Mouse (Mus musculus): ENCODE measurements at regions not wholly inside any gene's neighbourhood (a gene's known extent, or its start where the extent isn't known, plus 50 kb on each side); places are given as distances from the start of the nearest gene placed in this dataset.
A peak's percentile ranks its signal among the peaks of the same experiment; 100 is the strongest.
"Not testable (repeated sequence)": the region's sequence is repeated elsewhere in the genome, so short reads cannot be mapped to it uniquely, and the experiment has no call there.

GRCm38 (mm10) chr19:3158149-3158548 is 124.6 kb upstream of the Mrpl21 start:
- not testable (repeated sequence) for DNase-seq (ENCODE audit: low spot score)

GRCm38 (mm10) chr19:3159346-3159745 is 123.4 kb upstream of the Mrpl21 start:
- DNase-seq (ENCODE audit: low spot score) = no peak

GRCm38 (mm10) chr19:3167683-3168082 is 115.0 kb upstream of the Mrpl21 start:
- no peak for DNase-seq (ENCODE audit: low spot score)

GRCm38 (mm10) chr19:3182625-3183024 is 100.1 kb upstream of the Mrpl21 start:
- DNase-seq (ENCODE audit: low spot score) = no peak

GRCm38 (mm10) chr19:3192644-3193043 is 90.1 kb upstream of the Mrpl21 start:
- no peak for DNase-seq (ENCODE audit: low spot score)

GRCm38 (mm10) chr19:3204504-3204903 is 78.2 kb upstream of the Mrpl21 start:
- DNase-seq (ENCODE audit: low spot score) = peak; percentile 41

GRCm38 (mm10) chr19:3205406-3205805 is 77.3 kb upstream of the Mrpl21 start:
- not testable (repeated sequence) for DNase-seq (ENCODE audit: low spot score)

- peak; percentile 46 for DNase-seq (ENCODE audit: low spot score)
These were observed 74.4 kb upstream of the Mrpl21 start for GRCm38 (mm10) chr19:3208283-3208682.
